Mouse (Mus musculus) cerebellum, postnatal 36 days (tissue): ENCODE measurements around the gene Lrat.

Experiments used
- DNase-seq, 2 experiments: peaks; one replicate each; pipeline ENCODE4 v3.0.0; 2021 to 2022; ENCODE audit warnings: mixed read lengths in 2 of 2

Gene Lrat

GRCm38 (mm10) chr3:82903613-82904205 lies at the start of gene Lrat:
Gene Lrat, minus strand, starts transcription at chr3:82903973.
- DNase-seq, result peak; percentile 10 to 24

- DNase-seq, result no peak
Measured at GRCm38 (mm10) chr3:82952173-82952962, 48.6 kb upstream of the Lrat start.

GRCm38 (mm10) chr3:82950639-82951038 lies 46.9 kb upstream of the Lrat start:
- DNase-seq, result no peak

- no peak for DNase-seq
Measured at GRCm38 (mm10) chr3:82950208-82950607, 46.4 kb upstream of the Lrat start.

- DNase-seq, result no peak
Measured at GRCm38 (mm10) chr3:82946375-82947107, 42.8 kb upstream of the Lrat start.

GRCm38 (mm10) chr3:82927917-82928316 lies 24.1 kb upstream of the Lrat start:
- DNase-seq, result no peak

- DNase-seq, result no peak
Measured at GRCm38 (mm10) chr3:82915632-82916031, 11.9 kb upstream of the Lrat start.

- no peak for DNase-seq
Measured at GRCm38 (mm10) chr3:82908671-82909070, 4.9 kb upstream of the Lrat start.

GRCm38 (mm10) chr3:82904211-82904908 lies 587 bp upstream of the Lrat start:
- peak in 1 of 2 experiments; percentile 4 for DNase-seq

- peak in 1 of 2 experiments; percentile 5 for DNase-seq
Measured at GRCm38 (mm10) chr3:82902757-82903612, 788 bp downstream of the Lrat start.

- DNase-seq, result no peak
Measured at GRCm38 (mm10) chr3:82888842-82889241, 14.9 kb downstream of the Lrat start.

- DNase-seq, result peak in 1 of 2 experiments; percentile 20
Measured at GRCm38 (mm10) chr3:82877258-82877657, 26.5 kb downstream of the Lrat start.

- DNase-seq, result peak; percentile 25 to 54
Measured at GRCm38 (mm10) chr3:82876372-82876739, 27.4 kb downstream of the Lrat start, which contains the start of gene Rbm46. Gene Rbm46, minus strand, starts transcription at chr3:82876483.

- DNase-seq, result no peak
Measured at GRCm38 (mm10) chr3:82875671-82876371, 28.0 kb downstream of the Lrat start.

- peak; percentile 25 to 65 for DNase-seq
Measured at GRCm38 (mm10) chr3:82857414-82858077, 46.2 kb downstream of the Lrat start.
